Mouse (Mus musculus) MEL (cell line): ENCODE results near the gene Mpzl3.

Experiments
- BHLHE40 ChIP-seq: IDR thresholded peaks from 2 replicates; pipeline ENCODE4 v1.6.1; 2012; ENCODE audit warnings: low read depth, mild to moderate bottlenecking, inconsistent platforms, low read length, improper control_type of control experiment, borderline replicate concordance
- CTCF ChIP-seq, 3 experiments: IDR thresholded peaks in 2 of 3; conservative IDR thresholded peaks in 1 of 3; 2 replicates each; pipeline ENCODE4 v1.5.1; 2011 to 2012; ENCODE audit warnings: low read length in 3 of 3, low read depth in 2 of 3, mild to moderate bottlenecking in 2 of 3, improper control_type of control experiment in 1 of 3, inconsistent platforms in 1 of 3, mixed read lengths in 1 of 3, moderate library complexity in 1 of 3; ENCODE audit not compliant: control insufficient read depth in 1 of 3, insufficient read depth in 1 of 3, poor library complexity in 1 of 3, severe bottlenecking in 1 of 3
- HCFC1 ChIP-seq: IDR thresholded peaks from 2 replicates; pipeline ENCODE4 v1.6.1; 2012; ENCODE audit warnings: low read depth, mild to moderate bottlenecking, inconsistent platforms, low read length, improper control_type of control experiment, moderate library complexity
- MYB ChIP-seq: IDR thresholded peaks from 2 replicates; pipeline ENCODE4 v1.6.1; 2011; ENCODE audit warnings: mild to moderate bottlenecking, low read depth, low read length, improper control_type of control experiment
- RCOR1 ChIP-seq: IDR thresholded peaks from 2 replicates; pipeline ENCODE4 v1.6.1; 2012; ENCODE audit warnings: low read depth, mild to moderate bottlenecking, inconsistent platforms, low read length, improper control_type of control experiment
- TAL1 ChIP-seq: IDR thresholded peaks from 2 replicates; pipeline ENCODE4 v1.6.1; 2012; ENCODE audit warnings: mild to moderate bottlenecking, inconsistent platforms, low read length, moderate library complexity, mixed read lengths

GRCm38 (mm10) chr9:45079011-45079410 lies 24.0 kb downstream of the Mpzl3 start, which contains the start of gene Jaml:
- TF ChIP-seq CTCF (IDR thresholded peaks at IDR 0.05 in 2 of 3, conservative IDR thresholded peaks at IDR 0.05 in 1 of 3; ENCODE audit: control insufficient read depth in 1 of 3, insufficient read depth in 1 of 3, low read depth in 2 of 3, low read length in 3 of 3, poor library complexity in 1 of 3, severe bottlenecking in 1 of 3) (no peak), HCFC1 (no peak), MYB (no peak), BHLHE40 (no peak), TAL1 (no peak), RCOR1 (no peak)
